Mouse (Mus musculus) naive thymus-derived CD4-positive, alpha-beta T cell, adult 2 months (primary cell): ENCODE measurements around the gene Creg2.
"Not testable (repeated sequence)": the region's sequence is repeated elsewhere in the genome, so short reads cannot be mapped to it uniquely, and the experiment has no call there.

Experiments
- DNase-seq: peaks from one replicate; pipeline ENCODE4 v3.0.0-alpha.2; 2011; ENCODE audit warnings: low read depth

Creg2 gene

GRCm38 (mm10) chr1:39593836-39594235 lies 57.4 kb downstream of the Creg2 start:
- DNase-seq = no peak

GRCm38 (mm10) chr1:39592090-39592489 lies 59.2 kb downstream of the Creg2 start:
- no peak for DNase-seq

- DNase-seq = not testable (repeated sequence)
Observed at GRCm38 (mm10) chr1:39591557-39591956, 59.7 kb downstream of the Creg2 start.

GRCm38 (mm10) chr1:39590193-39590592 lies 61.1 kb downstream of the Creg2 start:
- no peak for DNase-seq

- DNase-seq = no peak
Observed at GRCm38 (mm10) chr1:39585416-39585815, 65.9 kb downstream of the Creg2 start.

GRCm38 (mm10) chr1:39583173-39583572 lies 68.1 kb downstream of the Creg2 start:
- no peak for DNase-seq

GRCm38 (mm10) chr1:39581215-39581614 lies 70.1 kb downstream of the Creg2 start:
- DNase-seq = no peak

GRCm38 (mm10) chr1:39579139-39579538 lies 72.1 kb downstream of the Creg2 start:
- DNase-seq = no peak

- peak; percentile 38 for DNase-seq
Observed at GRCm38 (mm10) chr1:39578446-39578845, 72.8 kb downstream of the Creg2 start.

GRCm38 (mm10) chr1:39577253-39577705 lies 74.0 kb downstream of the Creg2 start, which contains the start of gene Rnf149:
Gene Rnf149 (minus strand): TSS chr1:39577405.
- peak; percentile 97 for DNase-seq

- no peak for DNase-seq
Observed at GRCm38 (mm10) chr1:39576431-39577243, 74.6 kb downstream of the Creg2 start.

- DNase-seq = peak; percentile 58
Observed at GRCm38 (mm10) chr1:39575778-39576375, 75.4 kb downstream of the Creg2 start.

GRCm38 (mm10) chr1:39573890-39574289 lies 77.4 kb downstream of the Creg2 start:
- no peak for DNase-seq

- DNase-seq = no peak
Observed at GRCm38 (mm10) chr1:39571653-39572052, 79.6 kb downstream of the Creg2 start.
